Mouse (Mus musculus): ENCODE data around the gene Epha10.
A peak's percentile ranks its signal among the peaks of the same experiment; 100 is the strongest.

The Epha10 gene

GRCm38 (mm10) chr4:124880599-124880998, at the start of gene Epha10:
Epha10 (plus strand) TSS chr4:124880899.
- no peak for DNase-seq (ENCODE audit: low spot score in 2 of 2)

DNA sequence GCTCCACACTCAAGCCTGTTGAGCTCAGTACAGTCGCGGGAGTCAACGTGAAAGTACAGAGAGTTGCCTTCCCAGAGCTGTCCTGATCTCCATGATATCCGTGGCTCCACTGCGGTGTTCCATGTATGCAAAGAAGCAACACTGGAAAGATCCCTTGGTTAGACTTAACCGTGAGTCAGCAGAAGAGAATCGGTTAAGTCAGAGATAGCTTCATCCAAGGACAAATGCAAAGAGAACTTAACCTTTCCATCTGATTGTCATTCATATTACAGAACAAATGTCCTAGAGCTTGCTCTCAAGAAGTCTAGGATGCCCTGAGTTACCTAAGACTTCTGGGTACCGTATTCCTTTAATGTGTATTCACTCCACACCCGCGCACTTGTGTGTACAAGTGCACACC, 47.9 kb upstream of the Epha10 start:
- DNase-seq (ENCODE audit: low spot score in 2 of 2) = no peak

GRCm38 (mm10) chr4:124838035-124838700, 42.5 kb upstream of the Epha10 start:
- DNase-seq (ENCODE audit: low spot score in 2 of 2) = no peak

- DNase-seq (ENCODE audit: low spot score in 2 of 2) = no peak
These were observed 39.7 kb upstream of the Epha10 start for GRCm38 (mm10) chr4:124840998-124841397.

DNA sequence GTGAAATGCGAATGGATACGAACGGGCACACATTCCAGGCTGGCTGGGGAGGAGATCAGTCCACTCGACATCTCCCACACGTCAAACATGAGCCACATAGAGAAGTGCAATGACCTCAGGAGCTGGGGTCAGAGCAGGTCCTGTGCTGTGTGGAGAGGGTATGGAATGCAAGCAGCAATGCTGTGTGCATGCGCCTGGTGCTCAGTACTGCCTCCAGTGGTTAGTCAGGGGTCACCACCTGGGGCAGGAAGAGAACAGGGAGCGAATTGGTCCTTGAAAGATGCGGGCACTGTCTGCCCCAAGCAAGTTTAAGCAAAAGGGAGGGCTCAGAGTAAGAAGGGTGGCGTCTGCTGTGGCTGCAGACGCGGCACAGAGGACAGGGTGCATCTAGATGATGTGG, 37.2 kb upstream of the Epha10 start:
- no peak for DNase-seq (ENCODE audit: low spot score in 2 of 2)

- peak; percentile 76 to 87 for DNase-seq (ENCODE audit: low spot score in 2 of 2)
These were observed 33.1 kb upstream of the Epha10 start for GRCm38 (mm10) chr4:124847573-124847972.

DNA sequence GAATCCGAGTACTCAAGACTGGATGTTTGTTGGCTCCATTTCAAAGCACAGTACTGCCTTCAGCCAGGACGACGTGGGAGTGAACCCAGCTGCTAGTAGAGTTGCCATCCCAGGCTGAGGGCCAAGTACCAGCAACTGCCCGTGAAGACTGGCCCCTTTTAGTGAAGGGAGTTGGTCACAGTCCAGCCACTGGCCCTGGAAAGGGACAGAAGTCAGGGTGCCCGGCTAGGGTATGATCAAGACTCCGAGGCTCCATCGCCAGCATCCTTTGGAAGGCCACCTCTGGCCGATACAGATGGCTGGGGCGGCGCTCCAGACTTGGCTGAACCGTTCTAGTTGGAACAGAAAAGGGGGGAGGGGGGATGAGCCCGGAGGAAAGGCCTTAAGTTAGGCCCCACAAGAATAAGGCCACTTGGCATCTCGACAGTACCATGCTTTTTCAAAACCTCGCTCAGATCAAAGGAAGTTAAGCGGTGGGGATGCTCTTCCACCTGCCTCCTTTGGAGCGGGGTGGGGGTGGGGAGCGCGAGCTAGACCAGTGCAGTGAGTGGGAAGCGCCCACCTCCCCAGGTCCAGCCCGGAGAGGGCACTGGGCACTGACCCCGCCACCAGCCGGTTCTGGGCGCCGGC, 31.0 kb upstream of the Epha10 start:
- DNase-seq (ENCODE audit: low spot score in 2 of 2) = peak; percentile 59 to 78

DNA sequence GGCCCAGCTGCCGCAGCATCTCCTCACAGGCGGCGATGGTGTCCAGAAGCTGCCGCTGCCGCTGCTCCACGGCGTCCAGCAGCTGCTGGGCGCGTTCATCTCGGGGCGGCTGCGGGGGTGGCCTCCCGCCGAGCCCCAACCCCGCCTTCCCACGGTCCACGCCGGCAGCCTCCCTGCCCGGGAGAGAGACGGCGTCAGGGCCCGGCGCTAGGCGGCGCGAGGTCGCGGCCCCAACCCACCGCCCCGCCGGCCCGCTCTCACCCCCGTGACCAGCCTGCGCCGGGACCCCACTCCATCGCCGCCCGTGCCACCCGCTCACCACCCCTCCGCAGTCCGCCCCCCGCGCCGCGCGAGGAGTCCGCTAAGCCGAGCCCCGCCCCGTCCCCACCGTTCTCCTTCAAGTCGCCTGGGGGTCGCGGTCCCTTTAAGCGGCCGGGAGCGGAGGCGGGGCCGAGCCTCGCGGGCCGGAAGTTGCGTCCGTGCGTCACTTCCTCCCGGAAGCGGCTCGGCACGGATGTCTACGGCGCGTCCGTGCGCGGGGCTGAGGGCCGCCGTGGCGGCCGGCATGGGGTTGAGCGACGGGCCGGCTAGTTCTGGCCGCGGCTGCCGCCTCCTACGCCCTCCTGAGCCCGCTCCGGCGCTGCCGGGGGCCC, 30.3 kb upstream of the Epha10 start, which contains the start of gene Yrdc:
Gene Yrdc, plus strand, starts transcription at position 419 of the 653 bp plus-strand sequence.
- peak; percentile 86 to 93 for DNase-seq (ENCODE audit: low spot score in 2 of 2)

GRCm38 (mm10) chr4:124850933-124851658, 29.6 kb upstream of the Epha10 start, which contains the start of gene 1110065P20Rik:
1110065P20Rik (minus strand) TSS chr4:124851196.
- peak; percentile 61 to 68 for DNase-seq (ENCODE audit: low spot score in 2 of 2)

GRCm38 (mm10) chr4:124856294-124856693, 24.4 kb upstream of the Epha10 start:
- no peak for DNase-seq (ENCODE audit: low spot score in 2 of 2)

- no peak for DNase-seq (ENCODE audit: low spot score in 2 of 2)
These were observed 22.3 kb upstream of the Epha10 start for GRCm38 (mm10) chr4:124858370-124858769.

DNA sequence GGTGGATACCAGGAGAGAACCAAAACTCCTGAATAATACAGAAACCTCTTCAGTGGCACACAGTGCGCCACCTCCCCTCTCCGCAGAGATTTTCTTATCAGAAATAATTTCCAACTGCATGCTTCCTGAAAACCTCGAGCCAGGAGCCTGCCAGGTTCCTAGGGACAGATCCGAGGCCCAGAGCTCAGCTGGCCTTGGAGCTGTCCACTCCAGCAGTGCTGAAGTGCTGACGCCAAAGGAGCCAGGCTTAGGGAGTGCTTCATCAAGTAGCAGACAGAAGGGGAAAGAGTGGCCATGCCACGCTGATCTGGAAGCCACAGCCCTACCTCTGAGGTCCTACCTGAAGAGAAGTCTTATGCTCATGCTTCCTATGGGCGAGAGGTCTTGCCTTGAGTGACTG, 20.3 kb upstream of the Epha10 start:
- no peak for DNase-seq (ENCODE audit: low spot score in 2 of 2)

DNA sequence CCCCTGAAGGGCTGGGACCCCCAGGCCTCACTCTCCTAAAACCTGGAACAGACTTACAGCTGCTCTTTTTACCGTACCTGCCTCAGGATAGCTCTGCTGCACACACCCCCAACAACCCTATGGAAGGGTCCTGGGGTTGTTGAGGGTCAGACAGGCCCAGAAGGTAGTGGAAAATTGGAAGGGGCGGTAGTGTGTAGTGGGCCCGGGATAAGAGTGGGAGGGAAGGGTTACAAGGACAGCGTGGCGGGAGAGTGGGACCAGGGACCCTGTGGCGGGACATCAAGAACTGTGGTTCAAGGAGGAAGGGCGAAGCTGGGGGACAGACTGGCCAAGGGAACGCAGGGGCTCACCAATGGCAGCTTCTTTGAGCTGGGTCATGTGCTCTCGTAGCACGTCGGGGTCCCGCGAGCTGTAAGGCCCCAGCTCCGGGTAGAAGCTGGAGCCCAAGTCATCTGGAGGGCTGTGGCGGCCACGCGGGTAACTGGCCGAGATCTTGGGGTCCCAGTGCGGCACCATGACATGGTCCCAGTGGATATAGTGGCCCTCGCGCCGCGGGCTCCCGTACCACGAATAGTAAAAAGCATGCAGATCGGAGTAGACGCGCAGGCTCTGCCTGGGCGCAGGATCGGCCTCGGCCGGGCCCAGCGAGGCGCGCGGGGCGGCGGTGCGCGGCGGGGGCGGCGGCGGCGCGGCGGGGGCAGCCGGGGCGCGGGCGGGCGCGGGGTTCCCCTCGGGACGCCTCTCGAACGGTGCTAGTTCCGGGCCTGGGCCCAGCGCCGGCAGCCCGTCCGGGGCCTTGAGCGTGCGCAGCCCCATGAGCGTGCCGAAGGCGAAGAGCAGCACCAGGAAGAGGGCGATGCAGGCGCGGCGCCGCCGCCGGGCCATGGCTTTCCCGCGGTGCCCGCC, 19.2 kb upstream of the Epha10 start, which contains the start of gene Maneal:
Gene Maneal, minus strand, starts transcription at position 889 of the 906 bp plus-strand sequence.
- no peak for DNase-seq (ENCODE audit: low spot score in 2 of 2)

DNA sequence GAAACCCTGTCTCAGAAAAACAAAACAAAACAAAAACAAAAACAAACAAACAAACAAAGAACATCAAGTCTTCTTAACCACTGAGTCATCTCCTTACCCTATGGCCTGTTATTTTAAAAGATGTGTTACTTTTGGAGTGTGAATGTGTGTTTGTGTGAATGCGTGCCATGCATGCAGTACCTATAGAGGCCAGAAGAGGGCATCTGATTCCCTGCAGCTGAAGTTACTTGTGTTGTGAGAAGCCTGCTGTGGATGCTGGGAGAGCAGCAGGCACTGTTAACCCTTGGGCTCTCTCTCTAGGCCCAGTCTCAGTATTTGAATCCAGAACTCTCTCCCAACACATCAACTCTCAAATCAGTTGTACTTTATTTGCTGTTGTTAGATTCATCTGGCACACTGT, 8.0 kb upstream of the Epha10 start:
- no peak for DNase-seq (ENCODE audit: low spot score in 2 of 2)

DNA sequence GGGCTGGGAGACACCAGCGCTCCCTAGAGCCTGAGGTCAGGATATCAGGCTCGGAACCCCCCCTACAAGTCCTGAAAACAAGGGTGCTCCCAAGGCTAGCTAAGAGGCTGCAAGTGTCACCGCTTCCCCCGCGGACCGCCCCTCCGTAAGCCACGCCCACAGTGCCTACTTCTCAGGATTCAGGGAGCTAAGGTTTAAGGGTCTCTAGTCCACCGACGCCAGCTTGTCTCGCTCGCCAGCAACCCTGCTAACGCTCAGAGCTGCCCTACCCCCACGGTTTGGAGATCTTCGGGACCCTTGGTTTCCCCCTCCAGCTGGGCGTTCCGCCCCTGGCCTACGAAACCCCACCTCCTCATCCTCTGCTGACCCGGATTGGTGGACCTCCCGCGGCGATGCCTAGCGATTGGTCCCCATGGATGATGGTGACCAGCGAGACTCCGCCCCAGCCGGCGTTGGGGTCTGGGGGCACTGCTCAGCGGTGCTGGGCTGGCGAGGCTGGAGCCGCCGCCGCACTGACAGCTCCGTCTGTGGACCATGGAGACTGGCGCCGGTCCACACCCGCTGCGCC, 726 bp downstream of the Epha10 start:
- DNase-seq (ENCODE audit: low spot score in 2 of 2) = peak; percentile 81 to 82

DNA sequence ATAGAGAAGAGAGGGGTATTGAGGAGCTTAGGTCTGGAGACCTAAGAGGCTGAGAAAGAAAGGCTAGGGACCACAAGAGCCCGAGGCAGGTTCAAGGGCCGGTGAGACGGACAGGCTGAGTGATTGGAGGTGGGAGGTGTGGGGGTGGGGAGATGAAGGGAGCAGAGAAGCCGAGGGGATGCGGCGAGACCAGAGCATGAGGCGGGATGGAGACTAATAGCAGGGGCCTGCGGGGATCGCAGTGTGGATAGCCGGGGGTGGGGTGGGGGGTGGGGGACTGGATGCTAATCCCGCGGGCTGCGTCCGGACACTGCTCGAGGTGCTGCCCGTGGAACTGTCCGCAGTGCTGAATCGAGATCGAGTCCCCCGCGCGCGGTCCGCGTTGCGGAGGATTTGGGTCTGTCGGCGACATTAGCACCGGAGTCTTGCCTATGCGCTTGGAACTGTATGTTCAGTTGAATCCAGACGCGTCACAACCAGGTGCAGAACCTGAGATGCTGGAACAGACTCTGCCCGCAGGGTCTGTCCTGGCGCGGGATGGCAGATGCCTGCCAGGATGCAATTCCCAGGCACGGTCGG, 1.5 kb downstream of the Epha10 start:
- DNase-seq (ENCODE audit: low spot score in 2 of 2) = no peak

DNA sequence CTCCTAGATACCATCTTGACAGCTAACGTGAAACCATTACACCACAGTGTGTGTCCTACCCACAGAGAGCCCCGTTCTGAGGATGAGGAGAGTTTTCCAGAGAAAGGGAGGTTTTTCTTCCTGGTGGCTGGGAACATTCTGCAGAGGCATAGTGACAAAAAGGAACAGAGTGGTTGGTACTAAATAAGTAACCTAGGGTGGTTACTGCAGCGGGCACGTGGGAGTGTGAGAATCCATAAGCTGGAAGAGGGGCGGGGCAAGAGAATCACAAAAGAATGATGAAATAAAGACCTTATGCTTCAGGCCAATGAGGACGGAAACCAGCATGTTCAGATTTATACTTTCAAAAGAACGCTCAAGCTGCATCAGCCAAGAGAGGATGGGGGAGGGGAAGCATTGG, 8.0 kb downstream of the Epha10 start:
- DNase-seq (ENCODE audit: low spot score in 2 of 2) = no peak

DNA sequence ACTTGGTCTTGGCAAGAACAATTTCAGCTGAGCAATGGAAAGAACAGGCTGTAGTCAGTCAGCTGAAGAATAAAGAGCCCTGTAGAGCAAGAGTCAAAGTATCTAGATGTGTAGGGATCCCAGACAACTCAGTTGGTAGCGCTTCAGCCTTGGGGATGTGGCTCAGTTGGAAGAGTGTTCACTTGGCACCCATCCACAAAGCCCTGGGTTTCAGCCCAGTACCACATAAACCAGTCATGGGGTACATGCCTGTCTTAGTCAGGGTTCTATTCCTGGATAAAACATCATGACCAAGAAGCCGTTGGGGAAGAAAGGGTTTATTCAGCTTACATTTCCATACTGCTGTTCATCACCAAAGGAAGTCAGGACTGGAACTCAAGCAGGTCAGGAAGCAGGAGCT, 9.2 kb downstream of the Epha10 start:
- no peak for DNase-seq (ENCODE audit: low spot score in 2 of 2)

DNA sequence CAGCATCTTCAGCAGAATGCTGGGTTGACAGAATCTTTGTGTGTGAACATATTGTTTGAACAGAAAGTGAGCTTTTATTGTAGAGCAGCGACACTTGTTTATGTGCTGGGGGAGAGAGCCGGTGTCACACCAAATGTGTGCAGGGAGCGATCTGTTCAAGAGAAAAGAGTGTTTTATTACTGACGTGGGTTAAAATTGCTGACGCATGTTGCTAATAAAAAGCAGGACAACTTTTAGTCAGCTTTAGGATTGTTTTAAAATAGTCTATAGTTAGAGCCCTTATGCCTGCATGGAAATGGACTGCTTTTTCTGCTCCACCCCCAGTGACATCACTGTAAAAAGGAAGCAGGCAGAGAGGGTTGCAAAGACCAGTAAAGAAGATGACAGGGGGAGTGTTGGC, 10.1 kb downstream of the Epha10 start:
- DNase-seq (ENCODE audit: low spot score in 2 of 2) = no peak

DNA sequence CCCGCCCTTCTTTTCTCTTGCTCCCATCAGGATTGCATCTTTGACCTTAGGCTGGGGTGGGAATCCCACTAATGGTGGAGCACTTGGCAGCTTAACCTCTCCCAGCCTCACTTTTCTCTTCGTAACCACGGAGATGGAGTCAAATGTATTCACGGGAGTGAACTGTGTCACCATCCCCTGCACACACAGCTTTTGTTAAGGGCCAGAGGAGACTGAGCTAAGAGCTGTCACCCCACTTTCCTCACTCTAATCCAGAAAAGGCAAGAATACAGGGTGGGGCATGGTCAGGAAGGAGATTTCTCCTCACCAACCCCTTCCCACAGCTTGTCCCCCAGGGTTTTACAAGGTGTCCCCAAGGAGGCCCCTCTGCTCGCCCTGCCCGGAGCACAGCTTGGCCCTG, 13.1 kb downstream of the Epha10 start:
- no peak for DNase-seq (ENCODE audit: low spot score in 2 of 2)
